Mouse (Mus musculus): ENCODE measurements at regions not wholly inside any gene's neighbourhood (a gene's known extent, or its start where the extent isn't known, plus 50 kb on each side); places are given as distances from the start of the nearest gene placed in this dataset.

DNA sequence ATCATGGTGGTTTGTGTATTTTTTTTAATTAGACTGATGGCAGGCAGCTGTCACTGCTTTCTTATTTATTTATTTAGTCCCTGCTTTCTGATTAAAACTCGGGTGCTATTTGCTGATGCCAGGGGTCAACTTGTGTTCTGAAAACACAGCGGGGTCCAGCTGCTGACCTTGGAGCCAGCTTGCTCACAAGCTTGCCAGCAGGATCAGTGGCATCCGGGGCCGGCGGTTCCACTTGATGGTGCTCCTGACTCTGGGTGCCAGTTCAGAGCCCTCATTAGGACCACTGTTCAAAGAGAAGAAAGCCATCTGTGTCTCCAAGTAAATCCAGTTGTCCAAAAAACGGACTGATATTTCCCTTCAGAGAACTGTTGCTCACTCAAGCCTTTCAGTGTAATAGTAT, 57.2 kb upstream of the Podxl start:
- TF ChIP-seq CTCF (IDR thresholded peaks at IDR 0.05; ENCODE audit: extremely low read depth, insufficient read depth, insufficient read length, insufficient replicate concordance) (no peak), POLR2A (IDR thresholded peaks at IDR 0.05; ENCODE audit: low read depth, low read length) (no peak)

All from spleen, adult 2 months (tissue).